Mouse (Mus musculus) CH12.LX (cell line): Measurements from ENCODE around the gene Ankrd66. TPM values are rescaled to one million over a fixed set of nuclear protein-coding genes. Genes with fewer than 3 reads are reported as not detected.

ENCODE experiments used
- DNase-seq: peaks from one replicate; pipeline ENCODE4 v3.0.0-alpha.2; 2013; ENCODE audit errors: extremely low read depth
- H3K27ac ChIP-seq: 2 replicates; pipeline ENCODE4 v1.5.1; 2012; ENCODE audit warnings: low read depth, mild to moderate bottlenecking, control low read depth, moderate library complexity; ENCODE audit not compliant: insufficient read depth
- H3K27me3 ChIP-seq: replicated peaks from 2 replicates; pipeline ENCODE3; 2012; ENCODE audit warnings: inconsistent platforms
- H3K36me3 ChIP-seq, 2 experiments: replicated peaks in 1 of 2; 2 replicates each; pipeline versions ENCODE3 to v1.6.1; 2012; ENCODE audit warnings: inconsistent platforms in 1 of 2, low read length in 1 of 2, mild to moderate bottlenecking in 1 of 2, mixed read lengths in 1 of 2, moderate library complexity in 1 of 2; ENCODE audit not compliant: control insufficient read depth in 1 of 2, insufficient read depth in 1 of 2
- H3K4me1 ChIP-seq, 2 experiments: 2 replicates each; pipeline ENCODE4 v1.6.1; 2012; ENCODE audit warnings: inconsistent platforms in 1 of 2, moderate library complexity in 1 of 2; ENCODE audit not compliant: insufficient read depth in 2 of 2, control insufficient read depth in 1 of 2
- H3K4me2 ChIP-seq: 2 replicates; pipeline ENCODE4 v1.6.1; 2012; ENCODE audit warnings: low read depth, mild to moderate bottlenecking, control low read depth; ENCODE audit not compliant: poor library complexity, insufficient read depth, severe bottlenecking
- H3K4me3 ChIP-seq, 3 experiments: fragments of 150-350 bp in 1 of 3; sonication (generic) in 1 of 3; replicated peaks in 1 of 3; 2 replicates each; pipeline versions ENCODE3 to v1.5.1; 2011 to 2012; ENCODE audit warnings: low read depth in 2 of 3, low read length in 2 of 3, mild to moderate bottlenecking in 2 of 3, moderate library complexity in 2 of 3, control low read depth in 1 of 3, improper control_type of control experiment in 1 of 3, inconsistent platforms in 1 of 3, mixed read lengths in 1 of 3; ENCODE audit not compliant: poor library complexity in 1 of 3
- H3K79me2 ChIP-seq: replicated peaks from 2 replicates; pipeline ENCODE4 v1.6.1; 2012; ENCODE audit warnings: mild to moderate bottlenecking, moderate library complexity; ENCODE audit not compliant: control insufficient read depth, poor library complexity, insufficient read depth, severe bottlenecking; ENCODE audit errors: extremely low read depth
- H3K9ac ChIP-seq: 2 replicates; pipeline ENCODE4 v1.6.1; 2012; ENCODE audit warnings: low read depth, mild to moderate bottlenecking, control low read depth, moderate library complexity; ENCODE audit not compliant: insufficient read depth
- H3K9me3 ChIP-seq: replicated peaks from 2 replicates; pipeline ENCODE3; 2012; ENCODE audit warnings: low read length, inconsistent platforms, mixed read lengths
- GABPA ChIP-seq: IDR thresholded peaks from 2 replicates; pipeline ENCODE4 v1.6.1; 2012; ENCODE audit warnings: low read depth, low read length, improper control_type of control experiment, inconsistent platforms; ENCODE audit not compliant: insufficient replicate concordance
- IRF4 ChIP-seq: IDR thresholded peaks from 2 replicates; pipeline ENCODE4 v1.6.1; 2014; ENCODE audit warnings: low read depth, mild to moderate bottlenecking, inconsistent platforms, low read length, improper control_type of control experiment
- JUN ChIP-seq: IDR thresholded peaks from 2 replicates; pipeline ENCODE4 v1.6.1; 2011; ENCODE audit warnings: low read depth, mild to moderate bottlenecking, low read length, improper control_type of control experiment, moderate library complexity; ENCODE audit not compliant: insufficient read depth
- MAZ ChIP-seq: IDR thresholded peaks from 2 replicates; pipeline ENCODE4 v1.6.1; 2012; ENCODE audit warnings: low read depth, mild to moderate bottlenecking, inconsistent platforms, low read length, improper control_type of control experiment, moderate library complexity
- MEF2A ChIP-seq: IDR thresholded peaks from 2 replicates; pipeline ENCODE4 v1.6.1; 2014; ENCODE audit warnings: low read depth, mild to moderate bottlenecking, inconsistent platforms, low read length, improper control_type of control experiment, borderline replicate concordance
- MXI1 ChIP-seq: IDR thresholded peaks from 2 replicates; pipeline ENCODE4 v1.6.1; 2011; ENCODE audit warnings: mild to moderate bottlenecking, low read depth, low read length, improper control_type of control experiment
- MYC ChIP-seq: IDR thresholded peaks from 2 replicates; pipeline ENCODE4 v1.6.1; 2011; ENCODE audit warnings: low read depth, mild to moderate bottlenecking, improper control_type of control experiment, low read length
- NELFE ChIP-seq: IDR thresholded peaks from 2 replicates; pipeline ENCODE4 v1.6.1; 2011; ENCODE audit warnings: low read depth, low read length, improper control_type of control experiment
- PAX5 ChIP-seq: IDR thresholded peaks from 2 replicates; pipeline ENCODE4 v1.6.1; 2012; ENCODE audit warnings: low read length, inconsistent platforms, mixed read lengths
- POLR2AphosphoS2 ChIP-seq: IDR thresholded peaks from 2 replicates; pipeline ENCODE4 v1.6.1; 2011; ENCODE audit warnings: low read depth, low read length, improper control_type of control experiment
- UBTF ChIP-seq: IDR thresholded peaks from 2 replicates; pipeline ENCODE4 v1.6.1; 2012; ENCODE audit warnings: low read depth, mild to moderate bottlenecking, inconsistent platforms, low read length, improper control_type of control experiment, moderate library complexity
- ZNF384 ChIP-seq: IDR thresholded peaks from 2 replicates; pipeline ENCODE4 v1.6.1; 2012; ENCODE audit warnings: low read depth, low read length, improper control_type of control experiment, inconsistent platforms
- dilution Hi-C: fragments of 300-500 bp; cut with MboI; formaldehyde crosslinking; loops from 2 replicates; pipeline ENCODE4 v1.14.3; 2020; ENCODE audit warnings: low sequenced_read_pairs; ENCODE audit not compliant: extremely low pct_unique_long_range_greater_than_20kb, extremely low pct_ligation_motif_present
- in situ Hi-C: fragments of 300-500 bp; cut with MboI; formaldehyde crosslinking; loops from 3 replicates; pipeline ENCODE4 v1.14.3; 2019; ENCODE audit warnings: low sequenced_read_pairs, low pct_ligation_motif_present, low pct_unique_long_range_greater_than_20kb, mixed read lengths
- polyA plus RNA-seq: library from polyadenylated mRNA; unstranded; fragments of >175 nt; gene quantifications from 2 replicates; pipeline ENCODE4 v1.2.1, GENCODE M21; 2012; ENCODE audit warnings: low read depth; ENCODE audit not compliant: insufficient read length
- total RNA-seq, 2 experiments: library from RNA; depleted of rRNA; stranded (reverse); fragments of 300-350 nt in 1 of 2; fragments of >200 nt in 1 of 2; gene quantifications; 2 replicates each; pipeline ENCODE4 v1.2.3; 2012 to 2014

Ankrd66 gene
- total and polyA plus RNA-seq, 3 experiments = not detected

DNA sequence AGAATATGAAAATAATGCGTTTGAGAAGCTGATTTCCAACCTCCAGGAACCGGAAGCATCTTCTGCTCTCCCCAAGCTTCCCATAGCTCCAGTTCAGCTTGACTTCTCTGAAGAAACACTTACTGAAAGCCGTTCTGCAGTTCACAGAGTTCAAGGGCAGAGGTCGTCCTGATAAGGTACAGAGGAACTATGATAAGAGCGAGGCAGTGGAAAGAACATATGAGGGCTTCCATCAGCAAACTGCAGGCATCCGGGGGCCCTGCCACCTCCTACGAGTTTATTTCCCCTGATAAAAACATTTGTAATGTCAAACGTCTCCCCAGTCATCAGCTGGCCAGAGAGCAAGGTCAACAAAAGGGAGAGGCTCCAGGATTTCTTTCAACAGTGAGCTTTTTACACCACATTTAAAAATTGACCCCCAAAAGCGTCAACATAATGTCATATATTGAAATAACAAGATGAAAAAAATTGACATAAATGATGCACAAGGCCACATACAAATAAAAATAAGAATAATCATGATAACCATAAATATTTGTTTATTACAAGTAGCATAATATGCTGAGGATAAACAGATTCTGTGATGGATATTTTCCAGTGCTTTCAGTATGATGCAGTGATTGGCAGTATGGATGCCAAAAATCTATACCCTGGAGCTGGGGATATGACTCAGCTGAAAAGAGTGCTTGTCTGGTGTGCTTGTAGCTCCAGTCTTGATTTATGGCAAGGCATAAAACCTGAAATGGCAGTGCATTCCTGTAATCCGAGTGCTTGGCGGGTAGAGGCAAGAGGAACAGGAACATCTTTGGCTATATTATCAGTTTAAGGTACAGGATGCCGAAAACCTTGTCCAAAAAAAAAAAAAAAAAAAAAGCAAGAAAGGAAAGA is 11.3 kb upstream of the Ankrd66 start:
- dilution Hi-C loops = no loop called here
- in situ Hi-C loops = no loop called here
- no peak for TF ChIP-seq MEF2A
- no peak for TF ChIP-seq IRF4
- TF ChIP-seq MXI1 = no peak
- TF ChIP-seq, all 38 proteins: peak for 0

DNA sequence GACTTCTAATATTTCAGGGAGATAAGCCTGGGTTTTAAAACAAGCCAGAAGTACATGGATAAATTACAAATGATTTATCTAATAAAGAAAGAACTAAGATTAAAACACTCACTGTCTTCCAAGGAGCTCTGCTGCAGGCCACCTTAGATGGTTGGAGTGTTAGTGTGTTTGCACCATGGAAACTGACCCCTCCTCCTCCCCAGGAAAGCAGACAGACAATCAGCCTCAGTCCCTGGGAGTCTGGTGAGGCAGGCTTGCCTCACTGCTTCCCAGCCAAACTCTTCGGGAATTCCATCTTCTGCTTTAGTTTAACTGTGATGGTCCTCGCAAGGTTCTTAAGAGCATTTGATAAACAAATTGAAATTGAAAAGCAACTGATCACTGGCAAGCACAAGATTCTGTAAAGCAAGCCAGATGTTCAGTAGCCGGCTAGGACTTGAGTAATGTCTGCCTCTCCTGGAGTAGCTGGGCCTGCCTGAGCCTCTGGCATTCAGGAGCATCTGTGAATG is 7.7 kb upstream of the Ankrd66 start:
- H3K4me1 ChIP-seq = no peaks in the 10 kb centered on the region
- no peak overlapping the region for H3K4me3 ChIP-seq
- dilution Hi-C loops = no loop called here
- H3K36me3 ChIP-seq = no peaks in the 10 kb centered on the region
- no peaks in the 10 kb centered on the region for H3K79me2 ChIP-seq
- peaks cover 22% of the 10 kb centered on the region for H3K9me3 ChIP-seq
- no peak overlapping the region for H3K9ac ChIP-seq
- no peaks in the 10 kb centered on the region for H3K27me3 ChIP-seq
- in situ Hi-C loops = no loop called here
- no peak overlapping the region for H3K4me2 ChIP-seq
- TF ChIP-seq NELFE = no peak
- TF ChIP-seq MXI1 = no peak
- no peak for TF ChIP-seq PAX5
- TF ChIP-seq POLR2AphosphoS2 = no peak
- TF ChIP-seq MAZ = no peak
- no peak for TF ChIP-seq UBTF
- TF ChIP-seq JUN = no peak
- no peak for TF ChIP-seq GABPA
- no peak for DNase-seq
- no peak overlapping the region for H3K27ac ChIP-seq

More for the DNA sequence above, 11.3 kb upstream of the Ankrd66 start:
- no peaks in the 10 kb centered on the region for H3K79me2 ChIP-seq
- no peak for DNase-seq
- H3K9ac ChIP-seq = no peak overlapping the region
- no peak overlapping the region for H3K27ac ChIP-seq
- H3K4me1 ChIP-seq = peaks cover 0 to 12% of the 10 kb centered on the region in 2 experiments; a peak in 2 of 4 replicates
- H3K4me3 ChIP-seq = no peak overlapping the region
- no peaks in the 10 kb centered on the region for H3K36me3 ChIP-seq
- H3K27me3 ChIP-seq = no peaks in the 10 kb centered on the region
- peaks cover 28% of the 10 kb centered on the region for H3K9me3 ChIP-seq
- H3K4me2 ChIP-seq = no peak overlapping the region

DNA sequence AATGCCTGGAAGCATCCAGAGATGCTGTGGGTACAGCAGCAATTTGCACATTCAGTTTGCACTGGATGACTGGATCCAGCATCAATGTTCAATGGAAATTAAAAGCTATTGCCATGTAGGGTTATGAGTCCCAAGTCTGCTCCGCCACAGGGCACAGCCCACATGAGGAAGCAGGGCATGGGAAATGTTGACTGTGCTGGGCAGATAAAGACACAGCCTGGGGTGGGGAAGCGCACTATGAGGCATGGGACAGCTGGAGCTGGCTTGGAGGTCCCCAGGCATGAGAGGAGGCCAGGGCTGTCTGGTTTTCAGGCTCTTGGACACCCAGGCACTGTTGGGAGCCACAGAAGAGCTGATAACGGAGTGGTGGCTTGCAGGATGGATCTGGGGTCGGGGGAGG is 601 bp upstream of the Ankrd66 start:
- dilution Hi-C loops = no loop called here
- H3K27me3 ChIP-seq = no peaks in the 10 kb centered on the region
- H3K4me3 ChIP-seq = no peak overlapping the region
- no peaks in the 10 kb centered on the region for H3K4me1 ChIP-seq
- H3K9ac ChIP-seq = no peak overlapping the region
- H3K36me3 ChIP-seq = no peaks in the 10 kb centered on the region
- H3K79me2 ChIP-seq = no peaks in the 10 kb centered on the region
- DNase-seq = no peak
- no peak overlapping the region for H3K27ac ChIP-seq
- H3K9me3 ChIP-seq = peaks cover 23% of the 10 kb centered on the region
- no peak for TF ChIP-seq IRF4
- no peak for TF ChIP-seq MYC
- TF ChIP-seq ZNF384 = no peak
- TF ChIP-seq, all 38 proteins: peak for 0
- in situ Hi-C loops = no loop called here
- no peak overlapping the region for H3K4me2 ChIP-seq
